Mouse (Mus musculus) liver, embryonic 13.5 days (tissue): ENCODE data around the gene Trip6. TPM values are rescaled to one million over a fixed set of nuclear protein-coding genes. Genes with fewer than 3 reads are reported as not detected.

Source experiments
- ATAC-seq: fragments of 200-750 bp; cut with Nextera tagmentation; 2 replicates; pipeline ENCODE4 v1.8.0; 2017; ENCODE audit warnings: low read depth, mild to moderate bottlenecking, moderate number of reproducible peaks, moderate library complexity
- DNase-seq: peaks from one replicate; pipeline ENCODE4 v3.0.0; 2022
- H3K27ac ChIP-seq: fragments of 300-500 bp; sonication (generic); 2 replicates; pipeline ENCODE4 v1.5.1; 2015; ENCODE audit warnings: moderate library complexity, mild to moderate bottlenecking, inconsistent platforms
- H3K27me3 ChIP-seq: fragments of 300-500 bp; sonication (generic); 2 replicates; pipeline ENCODE4 v1.6.1; 2015; ENCODE audit warnings: mild to moderate bottlenecking, inconsistent platforms
- H3K36me3 ChIP-seq: fragments of 300-500 bp; sonication (generic); 2 replicates; pipeline ENCODE4 v1.6.1; 2015; ENCODE audit warnings: mild to moderate bottlenecking, inconsistent platforms
- H3K4me1 ChIP-seq: fragments of 300-500 bp; sonication (generic); replicated peaks from 2 replicates; pipeline ENCODE4 v1.6.1; 2015; ENCODE audit warnings: inconsistent platforms
- H3K4me2 ChIP-seq: fragments of 300-500 bp; sonication (generic); 2 replicates; pipeline ENCODE4 v1.6.1; 2015; ENCODE audit warnings: inconsistent platforms, mild to moderate bottlenecking, moderate library complexity
- H3K4me3 ChIP-seq: fragments of 300-500 bp; sonication (generic); replicated peaks from 2 replicates; pipeline ENCODE4 v1.5.1; 2015; ENCODE audit warnings: mild to moderate bottlenecking, inconsistent platforms
- H3K9ac ChIP-seq: fragments of 300-500 bp; sonication (generic); 2 replicates; pipeline ENCODE4 v1.6.1; 2015; ENCODE audit warnings: mild to moderate bottlenecking, inconsistent platforms
- H3K9me3 ChIP-seq: fragments of 300-500 bp; sonication (generic); replicated peaks from 2 replicates; pipeline ENCODE4 v1.6.1; 2016; ENCODE audit warnings: inconsistent platforms
- WGBS: fragments of 180-500 bp; shearing (Covaris S2); methylation state at CpG from one replicate; pipeline ENCODE4 v1.1.7; 2015; ENCODE audit not compliant: insufficient replicate concordance; 5-methylcytosine and 5-hydroxymethylcytosine counted together
- polyA plus RNA-seq: library from polyadenylated mRNA; unstranded; fragments of >200 nt; fragmentation: Nextera tagmentation; extraction: Ambion mirVana; gene quantifications from 2 replicates; pipeline ENCODE4 v1.2.1, GENCODE M21; 2015

The Trip6 gene
- polyA plus RNA-seq, 1 experiment from 2014 or later: 10.6 TPM

DNA sequence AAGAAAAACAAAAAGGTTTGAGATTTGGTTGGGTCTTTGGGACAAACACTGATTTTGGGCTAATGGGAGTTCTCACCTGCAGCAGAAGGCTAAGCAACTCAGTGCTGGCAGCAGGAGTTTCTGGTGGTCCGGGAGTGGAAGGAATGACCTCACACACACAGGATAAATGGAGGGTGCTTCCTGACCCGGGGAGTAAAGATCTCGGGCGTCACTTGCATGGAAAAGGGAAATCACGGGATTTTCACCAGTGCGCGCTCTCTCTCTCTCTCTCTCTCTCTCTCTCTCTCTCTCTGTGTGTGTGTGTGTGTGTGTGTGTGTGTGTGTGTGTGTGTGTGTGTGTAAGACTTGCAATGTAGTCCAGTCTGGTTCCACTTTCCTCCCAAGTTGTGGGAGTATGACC is 33.7 kb upstream of the Trip6 start:
- no peaks in the 10 kb centered on the region for H3K36me3 ChIP-seq
- H3K4me3 ChIP-seq: no peak overlapping the region
- H3K4me2 ChIP-seq: peak overlapping the region; percentile 55; the same call in 1 of the 2 replicates
- H3K27ac ChIP-seq: peak overlapping the region; percentile 68
- DNase-seq: no peak
- H3K4me1 ChIP-seq: peaks cover 10% of the 10 kb centered on the region; the same call in 1 of the 2 replicates
- H3K27me3 ChIP-seq: peaks cover 62% of the 10 kb centered on the region
- H3K9ac ChIP-seq: no peak overlapping the region
- no peaks in the 10 kb centered on the region for H3K9me3 ChIP-seq
- ATAC-seq: no peak
- WGBS: 13% methylated on average over 7 of the region's 7 CpGs

GRCm38 (mm10) chr5:137346983-137347382 is 32.8 kb upstream of the Trip6 start:
- Histone ChIP-seq H3K9me3 (no peaks in the 10 kb centered on the region), H3K9ac (no peak overlapping the region), H3K36me3 (no peaks in the 10 kb centered on the region), H3K4me1 (peaks cover 5% of the 10 kb centered on the region; the same call in 1 of the 2 replicates), H3K4me3 (no peak overlapping the region), H3K27ac (peak overlapping the region; percentile 68), H3K4me2 (no peak overlapping the region), H3K27me3 (peaks cover 55% of the 10 kb centered on the region)
- no peak for DNase-seq
- WGBS: 58% methylated on average over 4 of the region's 4 CpGs
- no peak for ATAC-seq

- Histone ChIP-seq H3K4me3 (no peak overlapping the region), H3K9ac (no peak overlapping the region), H3K36me3 (no peaks in the 10 kb centered on the region), H3K9me3 (no peaks in the 10 kb centered on the region), H3K4me1 (peaks cover 5% of the 10 kb centered on the region; the same call in 1 of the 2 replicates), H3K27ac (peak overlapping the region; percentile 68), H3K4me2 (0 out of 2 replicates have a peak overlapping the region, but pooled peaks have one; percentile 8), H3K27me3 (peaks cover 49% of the 10 kb centered on the region)
- DNase-seq (no peak), ATAC-seq (no peak)
- WGBS: 64% methylated on average over 1 of the region's 1 CpGs
Measured at GRCm38 (mm10) chr5:137346388-137346787, 32.2 kb upstream of the Trip6 start.

- H3K27me3 ChIP-seq: peaks cover 43% of the 10 kb centered on the region
- no peak overlapping the region for H3K4me2 ChIP-seq
- no peaks in the 10 kb centered on the region for H3K36me3 ChIP-seq
- no peak overlapping the region for H3K9ac ChIP-seq
- no peaks in the 10 kb centered on the region for H3K9me3 ChIP-seq
- 26% methylated on average over 9 of the region's 9 CpGs for WGBS
- H3K27ac ChIP-seq: peak overlapping the region; percentile 68
- DNase-seq (no peak), ATAC-seq (peak; percentile 34)
- H3K4me3 ChIP-seq: no peak overlapping the region
- H3K4me1 ChIP-seq: peaks cover 6% of the 10 kb centered on the region; the same call in 1 of the 2 replicates
Measured at GRCm38 (mm10) chr5:137345821-137346220, 31.6 kb upstream of the Trip6 start.

GRCm38 (mm10) chr5:137343869-137344268 is 29.7 kb upstream of the Trip6 start:
- H3K4me3 ChIP-seq: no peak overlapping the region
- H3K4me2 ChIP-seq: no peak overlapping the region
- H3K9ac ChIP-seq: no peak overlapping the region
- H3K27me3 ChIP-seq: peaks cover 32% of the 10 kb centered on the region
- no peaks in the 10 kb centered on the region for H3K9me3 ChIP-seq
- peaks cover 23% of the 10 kb centered on the region for H3K4me1 ChIP-seq
- DNase-seq (no peak), ATAC-seq (no peak)
- no peaks in the 10 kb centered on the region for H3K36me3 ChIP-seq
- H3K27ac ChIP-seq: no peak overlapping the region

DNA sequence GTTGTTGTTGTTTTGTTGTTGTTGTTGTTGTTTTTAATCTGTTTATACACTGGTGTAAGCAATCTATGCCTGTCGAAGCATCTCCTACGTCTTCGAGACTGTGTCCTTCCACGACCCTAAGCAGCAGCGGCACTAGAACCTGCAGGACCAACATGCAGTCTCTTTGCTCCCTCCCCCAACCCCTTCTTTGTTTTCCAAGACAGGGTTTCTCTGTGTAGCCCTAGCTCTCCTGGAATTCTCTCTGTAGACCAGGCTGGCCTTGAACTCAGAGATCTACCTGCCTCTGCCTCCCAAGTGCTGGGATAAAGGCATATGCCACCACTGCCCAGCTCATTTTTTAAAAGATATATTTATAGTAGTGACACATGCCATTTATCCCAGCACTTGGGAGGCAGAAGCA is 29.2 kb upstream of the Trip6 start:
- Histone ChIP-seq H3K4me3 (no peak overlapping the region), H3K27ac (no peak overlapping the region), H3K9me3 (no peaks in the 10 kb centered on the region), H3K4me2 (no peak overlapping the region), H3K27me3 (peaks cover 27% of the 10 kb centered on the region), H3K4me1 (peaks cover 27% of the 10 kb centered on the region), H3K9ac (no peak overlapping the region), H3K36me3 (no peaks in the 10 kb centered on the region)
- 75% methylated on average over 5 of the region's 5 CpGs for WGBS
- no peak for DNase-seq
- no peak for ATAC-seq

GRCm38 (mm10) chr5:137342407-137343012 is 28.3 kb upstream of the Trip6 start:
- Histone ChIP-seq H3K27ac (no peak overlapping the region), H3K9ac (no peak overlapping the region), H3K4me3 (no peak overlapping the region), H3K27me3 (peaks cover 18% of the 10 kb centered on the region), H3K9me3 (no peaks in the 10 kb centered on the region), H3K4me1 (peaks cover 32% of the 10 kb centered on the region), H3K36me3 (no peaks in the 10 kb centered on the region), H3K4me2 (no peak overlapping the region)
- DNase-seq (no peak), ATAC-seq (no peak)
- 58% methylated on average over 7 of the region's 7 CpGs for WGBS

DNA sequence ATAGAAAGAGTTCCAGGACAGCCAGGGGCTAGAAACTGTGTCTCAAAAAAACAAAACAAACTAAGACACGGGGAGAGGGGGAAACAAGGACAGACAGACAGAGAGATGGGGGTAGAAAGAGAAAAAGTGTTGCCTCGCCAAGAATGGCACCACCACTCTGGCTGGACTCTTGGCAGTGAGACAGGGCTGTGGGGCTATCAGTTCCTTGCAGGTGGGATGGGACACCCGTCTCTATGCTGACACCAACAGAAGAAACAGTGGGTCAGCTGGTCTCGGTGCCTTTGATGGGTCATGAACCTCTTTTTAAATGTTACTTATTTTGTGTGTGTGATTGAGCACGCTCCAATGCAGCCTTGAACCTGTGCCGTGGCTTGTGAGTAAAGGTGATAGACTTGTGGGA is 26.0 kb upstream of the Trip6 start:
- H3K4me3 ChIP-seq: no peak overlapping the region
- H3K4me2 ChIP-seq: no peak overlapping the region
- peaks cover 10% of the 10 kb centered on the region; the same call in 1 of the 2 replicates for H3K27me3 ChIP-seq
- ATAC-seq (no peak), DNase-seq (no peak)
- no peak overlapping the region for H3K27ac ChIP-seq
- H3K9ac ChIP-seq: no peak overlapping the region
- peaks cover 44% of the 10 kb centered on the region for H3K4me1 ChIP-seq
- 50% methylated on average over 6 of the region's 6 CpGs for WGBS
- no peaks in the 10 kb centered on the region for H3K36me3 ChIP-seq
- H3K9me3 ChIP-seq: no peaks in the 10 kb centered on the region

DNA sequence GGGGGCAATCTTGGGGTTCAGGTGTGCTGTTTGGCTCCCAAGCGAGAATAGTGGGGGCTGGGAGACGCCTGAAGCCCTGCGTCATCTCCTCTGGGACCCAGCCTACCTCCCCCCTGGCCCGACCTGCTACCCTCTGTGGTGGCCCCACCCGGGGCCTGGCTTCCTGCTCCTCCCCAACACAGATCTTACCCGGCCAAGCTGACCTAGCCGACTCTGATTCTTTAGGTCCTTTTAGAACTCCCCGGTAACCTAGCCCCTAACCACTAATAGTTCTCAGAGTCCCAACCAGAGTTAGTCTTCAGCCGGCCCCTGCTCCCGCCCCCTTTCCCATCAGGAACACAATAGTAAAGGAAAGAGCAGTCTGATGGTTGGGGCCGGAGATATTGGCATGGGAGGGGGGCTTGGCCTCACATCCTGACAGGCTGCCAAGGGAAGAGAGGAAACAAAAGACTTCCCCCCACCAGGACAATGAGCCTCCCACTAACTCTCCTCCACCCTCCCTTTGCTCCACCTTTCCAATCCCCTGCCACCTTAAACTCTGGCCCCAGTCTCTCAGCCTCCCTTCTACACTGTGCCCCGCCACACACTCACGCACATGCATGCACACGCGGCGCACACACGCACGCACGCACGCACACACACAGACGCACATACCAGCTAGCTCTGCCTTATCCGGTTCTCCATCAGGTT is 25.2 kb upstream of the Trip6 start:
- H3K9ac ChIP-seq: peak overlapping the region; percentile 71; the same call in 1 of the 2 replicates
- 21% methylated on average over 22 of the region's 22 CpGs for WGBS
- H3K4me2 ChIP-seq: peak overlapping the region; percentile 82
- H3K27ac ChIP-seq: peak overlapping the region; percentile 55
- H3K27me3 ChIP-seq: peaks cover 8% of the 10 kb centered on the region; the same call in 1 of the 2 replicates
- H3K4me1 ChIP-seq: peaks cover 42% of the 10 kb centered on the region
- H3K4me3 ChIP-seq: peak overlapping the region; percentile 60
- ATAC-seq: 0 out of 2 replicates have a peak, but pooled peaks have one; percentile 21
- no peaks in the 10 kb centered on the region for H3K36me3 ChIP-seq
- H3K9me3 ChIP-seq: no peaks in the 10 kb centered on the region
- no peak for DNase-seq

DNA sequence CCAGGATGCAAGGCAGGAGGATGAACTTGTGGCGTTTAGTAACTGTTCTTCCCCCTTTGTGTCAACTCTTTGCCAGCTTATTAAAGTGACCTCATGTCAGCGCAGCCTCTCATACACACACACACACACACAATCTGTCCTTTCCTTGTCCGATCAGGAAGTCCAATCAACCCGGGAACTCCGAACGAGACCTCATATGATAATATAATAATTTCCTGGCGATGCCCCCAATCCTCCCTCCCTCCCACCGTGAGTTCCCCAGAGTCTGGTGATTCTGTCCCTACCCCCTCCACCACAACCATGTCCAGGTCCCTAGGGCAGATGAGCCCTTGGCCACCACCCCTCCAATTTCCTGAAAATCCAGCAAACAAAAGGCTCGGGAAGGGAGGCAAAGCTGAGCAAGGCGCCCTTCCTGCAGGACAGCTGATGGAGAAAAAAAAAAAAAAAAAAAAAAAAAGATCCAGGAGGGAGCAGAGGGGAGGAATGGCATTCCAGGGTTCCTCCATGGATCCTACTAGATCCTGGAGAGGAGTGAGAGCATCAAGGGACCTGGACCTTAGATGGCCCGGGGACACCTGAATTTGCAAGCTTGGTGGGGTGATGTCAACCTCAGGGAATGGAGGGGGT is 24.6 kb upstream of the Trip6 start:
- ATAC-seq: peak; percentile 20; the same call in 1 of the 2 replicates
- peak overlapping the region; percentile 60 for H3K4me3 ChIP-seq
- peak overlapping the region; percentile 55 for H3K27ac ChIP-seq
- 3% methylated on average over 11 of the region's 11 CpGs for WGBS
- H3K9ac ChIP-seq: peak overlapping the region; percentile 71
- H3K27me3 ChIP-seq: peaks cover 8% of the 10 kb centered on the region; the same call in 1 of the 2 replicates
- no peaks in the 10 kb centered on the region for H3K9me3 ChIP-seq
- H3K4me2 ChIP-seq: peak overlapping the region; percentile 82
- H3K36me3 ChIP-seq: no peaks in the 10 kb centered on the region
- peaks cover 49% of the 10 kb centered on the region for H3K4me1 ChIP-seq
- DNase-seq: no peak

DNA sequence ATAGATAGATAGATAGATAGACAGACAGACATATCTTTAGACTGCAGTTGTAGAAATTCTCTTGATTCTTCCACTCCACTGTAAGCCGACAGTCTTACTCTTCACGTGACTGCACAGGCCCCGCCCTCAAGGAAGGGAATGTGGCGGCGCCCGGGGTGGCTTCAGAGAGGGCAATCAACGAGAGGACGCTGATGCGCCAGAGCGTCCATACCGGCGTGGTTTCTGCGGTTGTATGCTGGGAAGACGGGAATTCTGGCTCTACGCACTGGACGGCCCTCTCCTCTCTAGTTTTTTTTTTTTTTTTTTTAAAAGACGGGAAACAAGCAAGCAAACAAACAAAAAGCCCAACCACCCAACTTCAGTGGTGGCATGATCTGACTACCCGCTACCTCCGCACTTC is 24.1 kb upstream of the Trip6 start:
- 0% methylated on average over 19 of the region's 19 CpGs for WGBS
- H3K9me3 ChIP-seq: no peaks in the 10 kb centered on the region
- H3K27ac ChIP-seq: peak overlapping the region; percentile 55

More for the DNA sequence above, 24.1 kb upstream of the Trip6 start:
- H3K9ac ChIP-seq: peak overlapping the region; percentile 71
- peak overlapping the region; percentile 60 for H3K4me3 ChIP-seq
- H3K36me3 ChIP-seq: no peaks in the 10 kb centered on the region
- peaks cover 54% of the 10 kb centered on the region for H3K4me1 ChIP-seq
- peak overlapping the region; percentile 82 for H3K4me2 ChIP-seq
- DNase-seq (peak; percentile 74), ATAC-seq (peak; percentile 72)
- peaks cover 8% of the 10 kb centered on the region; the same call in 1 of the 2 replicates for H3K27me3 ChIP-seq
